Mouse (Mus musculus): ENCODE results near the gene Ropn1.

DNA sequence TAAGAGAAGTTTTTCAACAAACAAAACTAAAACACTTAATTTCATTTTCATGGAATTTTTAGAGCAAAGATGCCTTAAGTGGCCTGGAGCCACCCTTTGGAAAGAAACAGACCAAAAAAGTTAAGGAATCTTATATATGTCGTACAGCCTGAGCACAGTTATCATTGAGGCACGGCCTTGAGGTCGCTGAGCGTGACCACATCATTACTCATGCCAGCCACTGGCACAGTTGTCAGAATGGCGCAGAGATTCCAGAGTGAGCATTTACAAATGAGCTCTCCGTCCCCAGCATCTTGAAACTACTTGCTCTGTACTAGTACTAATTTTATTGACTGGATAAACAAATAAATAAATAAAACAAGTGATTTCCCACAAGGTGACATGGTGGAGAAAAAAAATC lies 45.9 kb upstream of the Ropn1 start:
- TF ChIP-seq CTCF (IDR thresholded peaks at IDR 0.05; ENCODE audit: borderline replicate concordance, insufficient read depth, low read length) (no peak), POLR2A (IDR thresholded peaks at IDR 0.05; ENCODE audit: low read depth, low read length) (no peak)
